Mouse (Mus musculus): ENCODE measurements around the gene Nf2.

Nf2 gene

DNA sequence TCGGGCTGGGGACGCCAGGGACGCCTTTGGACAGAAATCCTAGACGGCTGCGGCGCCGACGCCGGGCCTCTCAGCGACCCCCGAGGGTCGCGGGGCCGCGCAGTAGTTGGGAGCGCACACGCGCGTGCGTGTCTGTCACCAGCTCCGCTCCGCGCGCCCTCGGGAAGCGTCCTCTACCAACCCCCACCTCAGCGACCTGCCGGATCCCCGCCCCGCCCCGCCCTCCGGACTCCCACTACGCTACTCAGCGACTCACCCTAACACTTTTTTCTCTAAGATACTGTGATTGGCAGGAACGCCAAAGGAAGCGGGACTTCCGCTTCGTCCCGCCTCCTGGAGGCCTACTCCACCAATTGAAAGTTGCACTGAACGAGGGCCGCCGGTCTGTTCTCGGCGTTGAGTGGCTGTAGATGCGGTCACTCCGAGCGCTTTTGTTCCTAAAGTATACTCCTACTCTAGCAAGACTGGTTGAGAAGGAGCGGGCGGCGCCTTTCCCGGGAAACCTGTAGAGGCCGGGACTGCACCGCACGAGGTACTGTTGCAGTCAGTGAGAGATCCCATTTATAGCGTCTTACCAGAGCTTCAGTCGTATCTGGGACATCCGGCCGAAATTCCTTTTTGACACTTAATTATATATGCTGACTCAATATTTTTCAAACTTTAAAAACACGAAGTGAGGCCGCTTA is at the start of gene Nf2:
Gene Nf2 (minus strand): TSS at position 279 of the 686 bp plus-strand sequence.
- DNase-seq = peak; percentile 99

DNA sequence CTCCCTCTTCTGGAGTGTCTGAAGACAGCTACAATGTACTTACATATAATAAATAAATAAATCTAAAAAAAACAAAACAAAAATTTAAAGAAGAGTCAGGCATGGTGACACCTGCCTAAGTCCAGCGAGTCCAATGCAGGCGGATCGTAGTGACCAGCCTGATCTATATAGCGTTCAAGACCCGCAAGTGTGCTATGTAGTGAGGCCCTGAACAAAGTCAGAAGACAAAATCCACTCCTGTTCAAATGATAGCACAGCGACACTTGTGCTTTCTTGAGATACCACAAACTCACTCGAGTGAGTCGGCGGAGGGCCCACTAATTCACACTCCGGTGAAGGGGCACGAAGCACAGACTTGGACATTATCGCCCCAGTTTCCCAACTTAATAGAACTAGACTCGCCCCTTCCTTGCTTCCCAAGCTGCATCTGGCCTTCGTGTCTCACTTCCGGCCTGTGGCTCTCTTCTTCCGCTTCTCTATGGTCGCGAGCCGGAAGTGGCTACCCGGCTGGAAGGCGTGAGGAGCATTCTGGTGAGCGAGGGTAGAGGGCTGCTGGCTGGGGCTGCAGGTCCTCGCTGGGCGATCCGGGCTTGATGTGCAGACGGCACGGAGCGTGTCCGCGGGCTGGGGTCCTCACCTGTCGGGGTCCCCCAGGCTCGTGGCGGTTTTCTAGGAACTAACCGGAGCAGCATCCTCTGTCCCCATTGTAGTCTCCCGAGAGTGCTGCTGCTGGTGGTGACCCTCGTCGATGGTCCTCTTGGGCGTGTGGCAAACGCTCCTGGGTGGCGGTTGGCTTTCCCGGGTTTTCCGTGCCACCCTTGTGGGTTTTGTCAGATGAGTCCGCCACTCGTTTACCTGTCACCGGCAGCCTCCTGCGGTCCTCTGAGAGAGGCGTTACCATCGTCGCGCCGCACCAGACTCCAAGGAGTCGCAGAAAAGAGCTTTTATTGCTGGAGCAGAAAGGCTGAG is 45.8 kb upstream of the Nf2 start, which contains the start of gene Thoc5:
Gene Thoc5 (plus strand): TSS at position 473 of the 969 bp plus-strand sequence.
- peak; percentile 90 for DNase-seq

DNA sequence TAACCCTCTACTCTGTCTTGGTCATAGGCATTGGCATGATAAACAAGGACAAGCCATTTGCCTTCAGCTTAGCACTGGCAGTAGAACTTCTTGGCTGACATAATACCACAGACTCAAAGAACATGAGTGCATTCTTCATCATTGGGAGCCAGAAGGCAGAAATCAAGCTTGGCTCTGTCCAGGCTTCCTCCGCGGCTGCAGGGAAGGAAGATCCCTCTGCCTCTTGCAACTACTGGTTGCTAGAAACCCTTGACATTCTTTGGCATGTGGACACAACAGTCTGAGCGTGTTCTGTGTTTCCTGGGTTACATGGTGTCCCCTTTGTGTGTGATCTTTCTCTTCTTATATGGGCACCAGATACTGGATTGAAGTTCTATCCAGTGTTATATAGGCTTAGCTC is 37.7 kb upstream of the Nf2 start:
- DNase-seq = no peak

DNA sequence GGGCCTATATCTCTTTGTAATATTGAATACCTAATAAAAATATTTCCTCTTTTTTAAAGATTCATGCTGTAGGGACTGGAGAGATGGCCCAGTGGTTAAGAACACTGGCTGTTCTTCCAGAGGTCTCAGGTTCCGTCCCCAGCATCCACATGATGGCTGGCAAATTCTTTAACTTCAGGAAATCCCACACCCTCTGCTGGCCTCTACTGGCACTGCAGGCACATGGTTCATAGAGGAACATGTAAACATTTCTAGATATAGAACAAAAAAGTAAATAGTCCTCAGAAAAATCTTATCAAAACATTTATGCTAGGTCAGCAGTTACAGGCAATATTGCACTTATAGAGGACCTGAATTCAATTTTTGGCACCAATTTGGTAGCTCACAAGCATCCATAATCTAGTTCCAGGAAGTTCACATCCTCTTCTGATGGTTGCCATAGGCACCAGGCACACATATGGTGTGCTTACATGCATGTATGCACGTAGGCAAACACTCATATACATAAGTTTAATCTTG is 36.1 kb upstream of the Nf2 start:
- peak; percentile 26 for DNase-seq

DNA sequence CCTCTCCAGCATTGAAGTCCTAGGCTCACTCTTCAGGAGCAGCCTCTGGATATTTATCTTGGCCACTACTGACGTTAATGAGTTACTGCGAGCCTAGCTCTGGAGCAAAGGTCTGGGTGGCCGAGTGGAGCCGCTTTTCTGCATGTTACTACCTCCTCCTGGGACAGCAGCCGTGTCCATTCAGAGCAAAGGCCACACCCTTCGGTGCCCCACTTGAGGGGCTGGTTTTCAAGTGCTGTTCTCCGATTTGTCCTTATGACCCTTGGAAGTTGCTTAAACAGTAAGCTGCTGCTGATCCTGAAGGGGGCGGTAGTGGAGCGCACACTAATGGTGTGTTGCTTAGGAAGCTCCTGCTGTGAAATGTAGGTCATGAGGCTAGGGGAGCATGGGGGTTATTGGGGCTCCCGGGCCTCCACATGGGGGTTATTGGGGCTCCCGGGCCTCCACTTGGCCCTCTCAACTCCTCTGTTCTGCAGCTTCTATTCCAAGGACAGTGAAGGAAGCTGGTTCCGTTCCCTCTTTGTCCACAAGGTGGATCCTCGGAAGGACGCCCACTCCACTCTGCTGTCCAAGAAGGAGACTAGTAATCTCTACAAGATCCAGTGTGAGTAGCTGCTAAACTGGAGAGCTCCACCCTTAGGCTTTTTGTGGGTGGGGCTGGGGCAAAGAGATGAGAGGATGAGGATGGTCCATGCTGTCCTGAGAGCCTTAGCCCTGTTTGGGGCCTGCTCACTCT is 33.7 kb upstream of the Nf2 start:
- no peak for DNase-seq

DNA sequence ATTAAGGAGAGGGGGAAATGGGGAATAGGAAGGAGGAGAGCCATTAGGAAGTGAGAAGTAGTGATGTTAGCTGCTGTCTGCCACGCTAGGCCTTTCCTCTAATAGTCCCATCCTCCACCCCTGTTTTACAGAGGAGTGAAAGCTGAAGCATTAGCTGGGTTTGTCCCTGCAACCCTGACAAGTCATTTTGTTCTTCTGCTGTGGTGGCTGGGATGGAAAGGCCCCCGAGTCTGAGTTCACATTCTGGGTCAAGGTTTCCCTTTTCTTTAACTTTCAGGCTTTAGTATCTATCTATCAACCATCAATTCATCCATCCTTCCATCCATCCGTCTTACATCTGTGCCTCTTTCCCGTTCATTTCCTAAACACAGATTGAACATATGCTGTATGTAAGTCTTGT is 31.8 kb upstream of the Nf2 start:
- DNase-seq = no peak

DNA sequence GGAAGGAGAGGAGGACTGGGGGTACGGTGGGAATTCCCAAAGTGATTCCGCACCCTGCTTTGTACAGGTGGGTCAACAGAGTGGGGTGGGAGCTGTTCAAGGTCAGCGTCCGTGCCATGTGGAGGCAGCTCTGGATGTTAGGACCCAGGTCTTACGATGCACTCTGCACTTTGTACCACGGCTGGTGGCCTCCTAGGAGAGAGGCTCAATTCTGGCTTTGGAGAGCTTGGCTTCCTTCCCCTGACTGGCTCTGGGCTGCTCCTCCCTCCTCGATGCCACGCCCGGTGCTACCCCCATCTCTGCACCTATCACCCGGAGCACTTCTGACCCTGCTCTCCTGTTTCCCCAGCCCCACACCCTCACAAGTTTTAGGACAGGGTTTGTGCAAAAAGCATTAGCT is 25.2 kb upstream of the Nf2 start:
- DNase-seq = no peak

DNA sequence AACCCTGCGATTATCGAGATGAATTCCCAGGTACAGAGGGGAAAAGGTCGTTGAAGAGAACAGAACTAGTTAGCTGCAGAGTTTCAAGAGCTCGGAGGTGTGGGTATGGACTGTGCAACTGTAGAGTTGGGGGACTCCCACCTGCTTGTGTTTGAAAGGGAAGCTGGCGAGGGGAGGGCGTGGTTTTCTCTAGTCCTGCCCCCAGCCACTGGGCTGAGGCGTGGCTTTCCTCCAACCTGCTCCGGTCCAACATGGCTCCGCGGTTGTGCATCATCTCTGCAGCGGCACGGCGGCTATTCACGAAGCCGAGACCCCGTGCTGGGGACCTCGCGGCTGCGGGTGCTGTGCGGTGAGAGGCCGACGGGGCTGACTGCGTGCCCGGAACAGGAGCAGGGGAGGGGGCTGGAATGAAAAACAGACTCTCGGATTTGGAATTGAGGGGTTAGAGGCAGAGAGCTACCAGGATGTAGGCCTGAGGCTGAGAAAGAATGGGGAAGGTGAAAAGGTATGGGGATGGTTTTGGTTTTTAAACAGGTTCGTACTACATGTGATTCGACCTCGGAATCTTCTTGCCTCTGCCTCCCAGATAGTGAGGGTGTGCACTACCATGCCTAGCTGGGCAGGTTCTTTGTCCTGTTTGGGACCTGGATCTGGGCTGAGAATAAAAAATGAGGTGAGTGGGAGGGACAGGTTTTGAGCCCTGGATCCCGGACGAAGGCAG is 24.6 kb upstream of the Nf2 start, which contains the start of gene Nipsnap1:
Gene Nipsnap1 (plus strand): TSS at position 197 of the 721 bp plus-strand sequence.
- peak; percentile 86 for DNase-seq

DNA sequence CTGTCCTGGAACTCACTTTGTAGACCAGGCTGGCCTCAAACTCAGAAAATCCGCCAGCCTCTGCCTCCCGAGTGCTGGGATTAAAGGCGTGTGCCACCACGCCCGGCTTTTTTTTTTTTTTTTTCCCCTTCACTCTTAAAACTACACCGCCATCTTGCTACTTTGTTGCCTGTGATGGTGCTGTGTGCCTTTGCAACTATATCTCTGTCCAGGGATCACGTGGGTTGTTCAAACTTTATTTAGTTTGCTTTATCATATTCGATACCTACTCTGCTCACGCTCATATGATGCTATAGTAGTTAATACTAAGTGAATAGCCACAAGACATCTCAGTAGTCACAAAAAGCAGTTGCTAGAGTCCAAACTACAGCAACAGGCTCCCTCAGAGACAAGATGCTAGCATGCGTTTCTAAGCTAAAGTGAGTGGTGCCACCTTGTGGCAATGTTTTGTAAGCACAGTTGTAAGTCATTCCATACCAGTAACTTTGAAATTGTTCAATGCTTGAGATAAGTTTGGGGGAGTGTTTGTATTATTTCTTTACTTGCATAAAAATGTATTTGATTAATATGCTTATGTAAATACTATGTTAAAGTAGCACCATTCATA is 16.4 kb upstream of the Nf2 start:
- peak; percentile 54 for DNase-seq

DNA sequence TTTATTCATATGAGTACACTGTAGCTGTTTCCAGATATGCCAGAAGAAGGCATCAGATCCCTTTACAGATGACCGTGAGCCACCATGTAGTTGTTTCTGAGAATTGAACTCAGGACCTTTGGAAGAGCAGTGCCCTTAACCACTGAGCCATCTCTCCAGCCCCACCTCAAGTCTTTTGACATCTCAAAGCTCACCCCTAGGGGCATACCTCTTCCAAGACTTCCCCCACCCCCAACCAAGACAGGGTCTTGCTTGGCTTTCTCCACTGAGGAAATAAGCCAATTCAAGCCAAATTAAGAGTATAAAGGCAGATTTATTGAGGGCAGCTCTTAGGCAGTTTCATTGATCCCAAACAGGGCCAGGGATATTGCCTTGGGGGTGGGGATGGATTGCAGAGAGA is 13.4 kb upstream of the Nf2 start:
- DNase-seq = no peak

DNA sequence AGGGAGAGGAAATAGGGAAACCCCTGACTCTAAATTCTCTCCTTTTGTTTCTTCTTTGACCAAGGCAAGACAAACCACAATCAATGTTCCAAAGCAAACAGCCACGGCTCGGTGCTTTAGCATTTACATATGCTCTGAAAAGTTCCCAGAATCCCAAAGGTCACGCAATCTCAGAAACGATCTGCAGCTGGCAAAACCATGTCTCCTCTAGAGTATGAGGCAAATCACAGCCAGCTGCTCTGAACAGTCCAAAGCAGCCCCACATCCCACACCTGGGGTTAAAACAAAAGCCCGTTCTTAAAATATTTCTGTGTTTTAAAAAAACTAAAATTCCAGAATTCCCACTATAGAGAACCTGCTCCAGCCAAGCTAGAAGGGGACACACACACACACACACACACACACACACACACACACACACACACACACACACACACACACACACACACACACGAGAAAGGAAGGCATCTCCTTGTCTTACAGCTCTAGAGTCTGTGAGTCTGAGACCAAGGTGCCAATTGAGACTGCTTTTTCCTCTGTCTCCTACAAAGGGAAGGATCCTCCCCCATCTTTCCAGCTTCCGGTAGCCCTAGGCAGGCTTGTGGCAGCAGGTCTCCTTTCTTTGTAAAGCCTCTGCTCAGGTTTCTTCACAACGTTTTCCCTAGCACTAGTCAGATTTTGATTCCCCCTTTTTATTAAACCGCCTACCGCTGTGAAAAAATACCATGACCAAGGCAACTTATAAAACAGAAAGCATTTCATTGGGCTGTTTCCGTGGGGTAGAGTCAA is 12.7 kb upstream of the Nf2 start:
- DNase-seq = no peak

DNA sequence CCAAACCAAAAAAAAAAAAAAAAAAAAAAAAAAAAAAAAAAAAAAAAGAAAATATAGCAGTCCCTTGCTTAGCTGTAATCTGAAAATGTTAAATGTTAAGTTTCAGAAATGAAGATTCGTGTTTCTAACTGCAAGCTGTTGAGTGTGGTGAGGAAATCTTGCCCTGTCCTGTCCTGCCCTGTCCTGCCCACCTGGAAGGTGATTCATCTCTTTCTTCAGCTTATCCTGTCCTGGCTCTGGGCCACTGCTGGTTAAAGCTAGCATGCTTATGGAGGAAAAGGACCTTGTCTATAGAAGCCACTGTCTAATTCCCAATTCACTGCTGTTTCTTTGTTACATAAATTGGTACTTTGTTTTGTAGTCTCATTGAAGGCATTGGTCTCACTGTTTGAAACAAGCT is 11.7 kb upstream of the Nf2 start:
- DNase-seq = no peak

DNA sequence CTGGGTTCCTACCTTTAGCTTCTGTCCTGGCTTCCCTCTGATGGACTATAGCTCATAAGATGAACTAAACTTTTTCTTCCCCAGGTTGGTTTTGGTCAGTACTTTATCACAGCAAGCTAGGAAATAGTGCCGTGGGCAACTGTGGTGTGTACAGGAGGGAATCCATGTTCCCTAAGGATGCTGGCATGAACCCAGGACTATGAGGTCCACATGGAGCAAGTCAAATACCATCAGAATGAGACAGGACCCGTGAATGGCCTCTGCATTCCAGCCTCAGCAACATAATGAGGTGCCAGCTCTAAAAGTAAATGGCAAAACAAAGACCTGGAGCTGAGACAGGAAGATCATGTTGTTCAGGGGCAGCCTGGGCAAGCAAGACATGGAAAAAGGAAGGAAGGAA is 9.1 kb upstream of the Nf2 start:
- DNase-seq = no peak

DNA sequence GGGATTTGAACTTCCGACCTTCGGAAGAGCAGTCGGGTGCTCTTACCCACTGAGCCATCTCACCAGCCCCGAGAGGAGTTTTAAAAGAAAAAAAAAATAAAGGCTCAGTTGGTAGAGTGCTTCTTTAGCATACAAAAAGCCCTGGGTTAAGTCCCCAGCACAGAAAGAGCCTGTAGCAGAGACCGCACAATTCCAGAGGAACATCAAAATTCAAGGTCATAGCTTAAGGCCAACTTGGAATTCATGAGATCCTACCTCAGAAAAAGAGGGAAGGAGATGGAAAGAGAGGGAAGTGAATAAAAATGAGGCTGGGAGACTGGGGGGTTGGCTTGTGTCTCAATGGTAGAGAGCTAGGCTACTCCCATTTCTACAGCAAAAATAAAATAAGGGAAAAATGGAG is 4.8 kb upstream of the Nf2 start:
- DNase-seq = no peak

DNA sequence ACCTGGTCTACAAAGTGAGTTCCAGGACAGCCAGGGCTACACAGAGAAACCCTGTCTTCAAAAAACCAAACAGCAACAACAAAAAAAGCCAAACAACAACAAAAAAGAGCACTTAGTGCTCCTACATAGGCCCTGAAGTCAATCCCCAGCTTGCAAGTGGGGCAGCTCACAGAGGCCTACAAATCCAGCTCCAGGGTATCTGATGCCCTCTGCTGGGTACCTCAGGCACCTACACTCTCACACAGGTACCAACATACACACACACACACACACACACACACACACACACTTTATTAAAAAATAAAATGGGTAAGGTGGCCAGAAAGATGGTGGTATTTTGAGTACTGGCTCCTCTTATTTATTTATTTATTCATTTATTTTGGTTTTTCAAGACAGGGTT is 3.7 kb upstream of the Nf2 start:
- no peak for DNase-seq

DNA sequence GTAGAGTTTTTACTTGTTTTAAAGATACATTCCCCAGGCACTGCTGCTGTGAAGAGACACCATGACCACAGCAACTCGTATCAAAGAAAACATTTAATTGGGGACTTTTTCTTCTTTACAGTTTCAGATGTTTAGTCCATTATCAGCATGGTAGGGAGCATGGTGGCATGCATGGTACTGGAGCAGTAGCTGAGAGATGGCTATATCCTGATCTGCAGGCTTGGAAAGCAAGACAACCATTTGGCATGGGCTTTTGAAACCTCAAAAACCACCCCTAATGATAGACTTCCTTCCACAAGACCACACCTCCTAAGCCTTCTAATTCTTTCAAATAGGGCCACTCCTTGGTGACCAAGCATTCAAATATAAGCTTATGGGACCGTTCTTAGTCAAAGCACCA is 1.1 kb upstream of the Nf2 start:
- DNase-seq = no peak

DNA sequence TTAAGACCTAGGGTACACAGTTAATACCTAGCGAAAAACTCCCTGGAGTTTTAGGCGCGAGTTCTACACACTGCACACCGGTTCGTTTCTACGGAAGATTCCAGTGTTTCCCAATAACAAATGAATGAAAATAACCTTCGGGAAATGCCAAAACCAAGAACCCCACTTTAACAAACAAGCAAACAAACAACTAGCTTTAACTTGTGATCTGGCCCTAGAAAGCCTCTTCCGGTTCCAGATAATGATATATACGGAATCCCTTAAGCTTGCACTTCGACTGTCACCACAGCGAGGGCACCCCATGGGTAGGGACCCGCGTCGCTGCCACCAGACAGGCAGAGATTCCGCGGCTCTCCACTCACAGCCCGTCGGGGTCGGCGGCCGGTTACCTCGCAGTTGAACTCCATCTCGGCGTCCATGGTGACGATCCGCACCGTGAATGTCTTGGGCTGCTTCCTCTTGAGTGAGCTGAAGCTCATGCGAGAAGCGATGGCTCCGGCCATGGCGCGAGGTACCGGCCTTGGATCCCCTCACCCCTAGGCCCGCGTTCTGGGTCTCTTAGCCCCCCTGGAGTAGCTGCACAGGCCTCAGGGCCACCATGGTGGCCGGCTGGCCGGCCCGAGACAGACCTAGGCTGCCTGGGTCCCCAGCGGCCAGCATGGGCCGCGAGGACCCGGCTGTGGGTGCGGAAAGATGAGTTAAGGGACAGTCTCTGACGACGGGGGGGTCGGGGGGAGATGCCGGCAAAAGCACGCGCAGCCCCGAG is 670 bp downstream of the Nf2 start:
- DNase-seq = peak; percentile 13

DNA sequence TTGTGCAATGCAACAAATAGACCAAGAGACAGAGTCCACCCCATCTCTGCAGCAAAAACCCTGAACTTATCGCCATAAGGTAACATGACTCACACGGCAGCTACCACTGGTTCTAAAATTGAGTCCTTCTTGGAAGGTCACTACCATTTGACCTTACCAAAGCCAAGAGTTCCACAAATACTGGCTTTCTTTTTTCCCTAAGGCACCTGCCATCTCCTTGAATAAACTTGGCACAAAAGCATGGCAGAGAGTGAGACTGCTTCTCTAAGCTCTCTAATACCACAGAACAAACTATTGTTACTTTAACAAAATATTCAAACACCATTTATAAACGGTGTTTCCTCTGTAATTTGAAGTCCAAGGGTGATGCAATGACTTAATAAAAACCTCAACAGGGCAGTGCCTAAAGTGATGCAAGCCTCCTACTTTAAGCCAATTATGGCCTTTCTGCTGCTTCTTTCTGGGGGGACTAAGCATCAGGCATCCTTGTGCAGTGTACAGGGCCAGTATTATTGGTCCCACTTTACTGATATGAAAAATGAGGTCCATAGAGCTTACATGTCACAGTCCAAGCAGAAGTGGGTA is 8.3 kb downstream of the Nf2 start:
- DNase-seq = no peak

DNA sequence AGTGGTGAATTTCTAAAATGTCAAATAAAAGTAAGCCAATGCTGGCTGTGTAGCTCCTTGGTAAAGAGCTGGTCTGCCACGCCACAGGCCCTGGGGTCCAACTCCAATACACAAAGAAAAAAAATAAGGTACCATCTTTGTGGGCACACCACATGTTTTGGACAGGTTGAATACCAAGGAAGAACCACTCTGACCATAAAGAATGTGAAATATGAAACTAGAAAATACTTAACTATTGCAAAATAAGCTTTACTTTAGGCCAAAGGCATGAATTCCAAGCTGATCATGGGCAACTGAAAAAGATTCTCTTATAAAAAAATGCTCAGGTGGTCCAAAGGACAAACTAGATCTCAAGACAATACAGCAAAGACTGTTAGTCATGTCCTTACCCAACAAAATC is 11.1 kb downstream of the Nf2 start:
- DNase-seq = no peak

DNA sequence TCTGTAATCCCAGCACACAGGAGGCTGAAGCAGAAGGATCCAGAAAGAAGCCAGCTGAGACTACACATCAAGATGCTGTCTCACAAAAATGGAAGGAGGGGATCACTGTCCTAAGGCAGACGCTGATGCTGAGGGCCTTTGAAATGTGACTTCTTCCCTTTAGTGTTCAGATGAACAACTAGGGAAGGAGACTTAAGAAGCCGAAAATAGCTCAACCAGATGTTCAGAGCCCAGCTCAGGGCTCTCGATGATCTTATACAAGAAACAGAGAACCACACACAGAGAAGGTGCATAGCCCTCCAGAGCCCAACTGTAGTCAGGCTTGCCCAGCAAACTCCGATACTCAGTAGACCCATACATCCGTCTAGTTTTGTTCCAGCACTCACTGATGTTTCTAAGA is 12.0 kb downstream of the Nf2 start:
- DNase-seq = no peak

Measured in right cerebral cortex, adult 18-20 months (tissue).